Mouse (Mus musculus): ENCODE data around the gene Rnase9. TPM values are rescaled to one million over a fixed set of nuclear protein-coding genes. Genes with fewer than 3 reads are reported as not detected.
"Not testable (repeated sequence)": the region's sequence is repeated elsewhere in the genome, so short reads cannot be mapped to it uniquely, and the experiment has no call there.

Rnase9 gene
- total RNA-seq, 4 experiments from 2014 or later: not detected

GRCm38 (mm10) chr14:51050063-51050462, 8.4 kb upstream of the Rnase9 start, which contains the start of gene Rnase11:
TSS of gene Rnase11 (minus strand) at chr14:51050163.
- no peak for DNase-seq (ENCODE audit: low spot score)

- DNase-seq (ENCODE audit: low spot score): no peak
These were observed 6.2 kb upstream of the Rnase9 start for GRCm38 (mm10) chr14:51047846-51048245.

- DNase-seq (ENCODE audit: low spot score): no peak
These were observed 5.5 kb downstream of the Rnase9 start for GRCm38 (mm10) chr14:51036214-51036613.

DNA sequence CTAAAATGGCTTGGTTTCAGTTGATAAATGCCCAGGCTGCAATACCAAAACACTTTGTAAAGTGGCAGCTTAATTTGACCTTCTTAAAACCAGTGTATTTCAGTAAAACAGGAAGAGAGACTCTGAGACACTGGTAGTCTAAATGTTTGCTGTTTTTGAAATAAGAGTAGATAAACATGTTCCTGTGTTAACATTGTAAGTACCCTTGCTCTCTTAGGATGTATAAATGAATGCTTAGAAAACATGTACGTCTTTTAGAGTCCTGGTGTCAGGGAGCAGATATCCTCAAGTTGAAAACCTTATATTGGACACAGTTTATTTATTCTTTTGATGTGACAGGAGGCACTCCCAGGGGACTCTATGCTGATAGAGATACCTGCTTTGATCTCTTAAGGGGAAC, 6.5 kb downstream of the Rnase9 start:
- DNase-seq (ENCODE audit: low spot score): no peak

GRCm38 (mm10) chr14:51027387-51028155, 14.1 kb downstream of the Rnase9 start:
- no peak for DNase-seq (ENCODE audit: low spot score)

DNA sequence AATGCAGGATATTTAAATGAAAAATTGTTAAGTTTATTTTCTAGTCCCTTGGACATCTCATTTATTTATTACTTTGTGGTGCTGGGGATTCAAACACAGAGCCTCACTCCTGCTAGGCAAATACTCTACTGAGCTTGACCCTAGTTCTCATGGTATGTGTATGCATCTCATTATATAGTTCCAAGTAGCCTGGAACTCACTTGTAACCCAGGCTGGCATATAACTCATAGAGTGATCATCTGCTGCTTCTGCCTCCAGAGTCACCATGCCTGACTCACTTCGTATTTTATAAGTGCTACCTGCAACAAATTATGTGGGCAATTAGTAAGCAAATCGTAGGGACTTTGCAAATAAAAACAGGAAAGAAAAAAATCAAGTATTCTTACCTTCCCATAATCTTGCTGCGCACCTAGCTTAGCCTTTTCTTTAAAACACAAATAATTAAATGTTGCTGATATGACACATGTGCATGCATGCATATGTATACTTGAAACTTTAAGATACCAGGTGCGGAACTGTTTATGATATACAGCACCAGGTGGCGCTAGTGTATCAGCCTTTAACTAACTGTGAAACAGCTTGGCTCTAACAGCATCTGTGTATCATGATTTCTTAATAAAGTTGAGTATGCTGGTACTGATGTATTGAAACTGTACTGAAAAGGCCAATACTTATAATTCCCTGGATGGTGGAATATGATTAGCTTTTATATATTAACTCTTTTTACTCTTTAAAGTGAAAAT, 15.1 kb downstream of the Rnase9 start:
- peak; percentile 78 for DNase-seq (ENCODE audit: low spot score)

DNA sequence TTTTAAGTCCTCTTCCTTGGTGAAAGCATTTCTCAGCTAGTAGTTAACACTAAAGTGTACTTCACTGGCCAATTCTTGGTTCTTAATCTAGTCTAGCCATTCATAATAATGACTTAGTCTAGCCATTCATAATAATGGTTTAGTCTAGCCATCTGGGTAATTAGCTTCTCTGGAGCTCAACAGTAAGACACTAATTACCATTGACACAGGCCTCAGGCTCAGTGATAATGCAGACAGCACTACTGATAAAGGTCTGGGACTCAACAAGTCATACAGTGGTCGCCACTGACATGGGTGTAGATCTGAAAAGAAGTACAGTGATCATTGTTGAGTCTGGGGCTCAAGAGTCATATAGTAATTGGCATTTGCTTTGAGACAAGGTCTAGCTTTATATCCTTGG, 16.8 kb downstream of the Rnase9 start:
- no peak for DNase-seq (ENCODE audit: low spot score)

GRCm38 (mm10) chr14:51023457-51023856, 18.2 kb downstream of the Rnase9 start:
- no peak for DNase-seq (ENCODE audit: low spot score)

DNA sequence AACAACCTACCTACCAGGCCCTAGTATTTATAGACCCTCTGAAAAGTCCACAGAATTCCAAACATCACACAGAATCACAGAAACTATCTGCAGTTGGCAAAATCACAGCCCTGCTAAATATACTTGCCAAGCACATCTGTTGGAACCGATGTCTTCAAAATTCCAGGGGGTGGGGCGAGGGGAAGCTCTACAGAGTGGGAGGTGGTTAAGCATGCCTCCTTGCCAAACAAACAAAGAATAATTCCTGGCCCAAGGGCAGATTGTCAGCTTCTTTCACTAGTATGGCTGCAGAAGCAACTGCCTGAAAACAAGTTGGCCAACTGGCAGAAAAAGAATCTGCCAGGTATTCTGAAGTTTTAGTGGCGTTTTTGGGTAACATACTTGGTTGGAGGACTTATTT, 24.4 kb downstream of the Rnase9 start:
- peak; percentile 60 for DNase-seq (ENCODE audit: low spot score)

GRCm38 (mm10) chr14:51015780-51016179, 25.9 kb downstream of the Rnase9 start:
- no peak for DNase-seq (ENCODE audit: low spot score)

DNA sequence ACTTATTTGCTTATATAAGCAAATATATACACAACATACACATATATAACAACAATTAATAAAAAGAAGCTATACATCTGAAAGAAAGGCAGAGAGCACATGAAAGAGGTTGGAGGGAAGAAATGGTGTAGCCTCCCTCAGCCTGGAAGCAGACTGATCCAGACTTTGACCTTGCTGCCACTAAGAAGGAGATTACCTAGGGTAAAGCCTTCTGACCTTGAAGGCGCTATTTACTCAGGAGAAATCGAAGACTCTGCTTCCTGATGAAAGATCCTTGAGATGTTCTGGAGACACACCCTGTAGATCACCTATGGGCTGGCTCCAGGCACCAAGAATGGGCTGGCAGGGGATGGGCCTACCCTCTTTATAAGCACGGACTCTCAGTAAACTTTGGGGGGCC, 26.9 kb downstream of the Rnase9 start:
- DNase-seq (ENCODE audit: low spot score): not testable (repeated sequence)

DNA sequence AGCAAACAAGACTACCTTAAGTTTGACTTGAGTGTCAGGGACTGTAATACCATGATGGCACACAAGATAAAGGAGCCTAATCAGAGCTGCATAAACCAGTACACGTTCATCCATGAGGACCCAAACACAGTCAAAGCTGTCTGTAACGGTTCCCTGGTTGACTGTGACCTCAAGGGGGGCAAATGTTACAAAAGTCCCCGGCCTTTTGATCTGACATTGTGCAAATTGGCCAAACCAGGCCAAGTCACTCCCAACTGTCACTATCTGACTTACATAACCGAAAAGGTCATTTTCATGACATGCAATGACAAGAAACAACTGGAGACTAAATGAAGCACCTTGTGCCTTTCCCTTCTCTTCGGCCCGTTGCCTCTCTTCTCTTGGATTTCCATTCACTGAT, 32.1 kb downstream of the Rnase9 start:
- no peak for DNase-seq (ENCODE audit: low spot score)

GRCm38 (mm10) chr14:51008781-51009180, 32.9 kb downstream of the Rnase9 start:
- DNase-seq (ENCODE audit: low spot score): no peak

DNA sequence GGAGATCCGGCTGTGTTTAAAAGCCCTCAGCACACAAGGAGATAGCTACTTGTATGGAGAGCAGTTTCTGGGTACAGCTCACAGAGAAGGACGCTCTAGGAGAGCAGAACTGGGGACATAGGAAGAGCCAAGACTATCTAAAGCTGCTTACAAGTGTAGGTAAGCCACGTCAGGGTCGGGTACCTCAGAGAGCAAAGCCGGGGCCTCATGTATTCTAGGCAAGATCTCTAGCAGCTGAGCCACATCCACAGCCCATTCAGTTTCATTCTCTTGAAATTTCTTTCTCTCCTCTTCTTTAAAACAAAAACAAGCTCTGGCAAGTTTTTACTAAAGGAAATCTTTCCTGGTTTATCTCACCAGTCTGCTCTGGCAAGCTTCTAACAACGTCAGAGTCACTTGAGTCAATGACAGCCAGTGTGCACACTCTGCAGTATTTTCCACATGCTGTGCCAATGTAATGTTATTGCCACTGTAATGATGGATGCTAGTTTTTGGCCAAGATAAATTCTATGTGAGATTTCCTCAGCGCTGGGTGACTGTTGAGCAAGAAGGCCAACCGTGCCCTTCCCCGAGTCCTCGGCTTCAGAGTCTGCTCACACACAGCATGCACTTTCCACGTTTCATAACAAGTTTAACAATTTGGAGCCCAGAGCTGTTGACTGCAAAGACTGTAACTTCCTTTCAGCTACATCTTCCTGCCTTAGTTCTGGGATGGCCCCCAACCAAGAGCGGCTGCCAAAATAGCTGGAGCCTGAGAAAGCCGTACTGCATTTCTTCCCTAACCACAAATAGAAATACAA, 33.6 kb downstream of the Rnase9 start:
- DNase-seq (ENCODE audit: low spot score): peak; percentile 83

- no peak for DNase-seq (ENCODE audit: low spot score)
These were observed 34.4 kb downstream of the Rnase9 start, which contains the start of gene Rnase10 for GRCm38 (mm10) chr14:51007152-51007801. TSS of gene Rnase10 (plus strand) at chr14:51007751.

DNA sequence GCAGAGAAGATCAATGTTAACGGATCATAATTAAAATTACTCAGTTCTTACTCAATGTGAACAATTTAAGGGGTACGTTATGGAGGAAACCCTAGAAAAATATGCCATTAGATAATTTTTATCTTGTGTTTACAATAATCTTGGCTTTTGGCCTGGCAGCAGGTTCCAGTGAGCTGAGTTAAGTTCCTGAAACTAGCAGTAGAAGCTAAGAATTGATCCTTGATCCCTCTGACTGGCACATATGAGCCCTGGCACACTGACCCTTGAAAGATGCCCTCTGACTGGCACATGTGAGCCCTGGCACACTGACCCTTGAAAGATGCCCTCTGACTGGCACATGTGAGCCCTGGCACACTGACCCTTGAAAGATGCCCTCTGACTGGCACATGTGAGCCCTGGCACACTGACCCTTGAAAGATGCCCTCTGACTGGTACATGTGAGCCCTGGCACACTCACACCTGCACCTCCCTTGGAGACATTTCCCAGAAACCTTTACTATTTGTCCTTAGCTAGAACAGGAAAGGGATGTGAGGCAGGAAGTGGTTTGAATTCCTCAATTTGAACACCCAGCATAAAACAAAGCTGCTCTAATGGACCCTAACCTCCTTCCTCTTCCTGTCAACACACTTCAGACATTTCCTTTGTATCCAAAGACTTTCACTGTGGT, 43.5 kb downstream of the Rnase9 start:
- DNase-seq (ENCODE audit: low spot score): peak; percentile 81

DNA sequence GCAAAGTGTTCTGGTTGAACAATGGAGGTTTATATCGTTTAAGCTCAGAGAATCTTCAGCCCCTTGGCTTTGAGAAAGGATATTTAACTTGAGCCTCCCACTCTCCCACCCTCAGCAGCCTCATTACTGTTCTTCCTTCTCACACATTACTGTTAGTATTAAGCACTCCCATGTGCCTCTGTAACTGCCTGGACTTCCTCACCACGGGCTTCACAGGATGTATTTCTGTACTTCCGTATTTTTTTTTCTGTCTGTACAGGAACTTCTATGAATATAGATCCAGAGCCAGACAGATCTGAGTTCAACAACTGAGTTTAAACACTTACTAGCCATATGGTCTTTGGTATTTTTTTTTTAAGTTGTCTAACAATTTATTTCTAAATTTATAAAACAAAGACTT, 44.6 kb downstream of the Rnase9 start:
- DNase-seq (ENCODE audit: low spot score): peak; percentile 62

DNA sequence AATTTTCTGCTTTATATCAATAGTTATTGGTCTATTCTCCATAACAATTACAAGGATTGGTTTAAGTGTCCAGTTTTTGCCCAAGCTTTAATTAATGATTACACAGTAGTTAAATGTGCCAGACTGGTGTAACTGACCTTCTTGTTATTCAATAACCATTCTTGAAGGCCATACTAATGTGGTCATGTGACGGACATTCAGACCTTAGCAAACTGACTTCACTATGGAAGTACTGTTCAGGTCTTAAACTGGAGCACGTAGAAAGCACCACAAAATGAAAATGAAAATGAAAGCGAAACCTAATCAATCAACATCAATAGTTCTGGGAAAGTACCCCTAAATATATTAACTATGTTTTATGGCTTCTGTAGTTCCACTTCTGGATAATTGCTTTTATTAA, 50.6 kb downstream of the Rnase9 start:
- no peak for DNase-seq (ENCODE audit: low spot score)
